21 mouse cellular contexts compared by ENCODE assay signal in the genomic region with DNA sequence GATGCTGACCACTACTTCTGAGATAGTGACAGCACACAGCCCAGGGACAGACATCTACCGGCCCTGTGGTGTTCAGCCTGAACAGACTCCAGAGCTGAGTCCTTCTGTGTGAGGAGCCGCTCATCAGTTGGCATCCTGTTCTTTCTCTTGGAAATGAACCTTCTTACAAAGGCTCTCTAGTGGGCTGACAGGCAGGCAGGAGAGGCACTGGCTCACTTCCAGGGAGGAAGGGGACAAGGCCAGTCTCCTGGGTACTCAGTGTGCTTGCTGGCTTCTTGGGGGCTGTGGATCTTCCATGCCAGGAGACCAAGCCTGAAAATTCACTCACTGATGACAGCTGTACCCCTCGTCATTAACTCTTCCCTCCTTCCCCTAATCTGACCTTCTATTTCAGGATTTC.
"Had no signal": no experiment of that assay in that cellular context is flagged by ENCODE, and none has a peak within 500 bp of the region (broad histone marks: within the 10 kb centered on the region; RNA-seq: fewer than 3 reads in every experiment).

No protein-coding gene starts in this region.

- ATAC-seq: liver, postnatal 0 days had no signal

- H3K27me3 ChIP-seq: limb, embryonic 12.5 days; limb, embryonic 15.5 days; lung, embryonic 15.5 days; neural tube, embryonic 12.5 days; neural tube, embryonic 15.5 days; stomach, embryonic 15.5 days had no signal

- H3K27ac ChIP-seq: limb, embryonic 12.5 days; limb, embryonic 15.5 days; liver, embryonic 14.5 days; lung, embryonic 15.5 days; neural tube, embryonic 12.5 days; neural tube, embryonic 15.5 days; stomach, embryonic 15.5 days had no signal

- H3K9me3 ChIP-seq: limb, embryonic 12.5 days; limb, embryonic 15.5 days; lung, embryonic 15.5 days; neural tube, embryonic 12.5 days; neural tube, embryonic 15.5 days; stomach, embryonic 15.5 days had no signal

- H3K9ac ChIP-seq: limb, embryonic 12.5 days; limb, embryonic 15.5 days; liver, embryonic 14.5 days; liver, postnatal 0 days; lung, embryonic 15.5 days; neural tube, embryonic 12.5 days; neural tube, embryonic 15.5 days; stomach, embryonic 15.5 days had no signal

- H3K4me2 ChIP-seq: limb, embryonic 12.5 days; limb, embryonic 15.5 days; liver, embryonic 11.5 days; lung, embryonic 15.5 days; midbrain, embryonic 11.5 days; neural tube, embryonic 12.5 days; neural tube, embryonic 15.5 days; stomach, embryonic 15.5 days had no signal

- DNase-seq: kidney, adult 18-20 months; kidney, adult 9 months; kidney, postnatal 14 days; kidney, postnatal 4 days; liver, postnatal 0 days; lung, postnatal 14 days; lung, postnatal 4 days; right cerebral cortex, postnatal 25 days; spleen, adult 18-20 months; thymus, adult 2 months; thymus, postnatal 14 days; thymus, postnatal 4 days had no signal

- H3K36me3 ChIP-seq: limb, embryonic 12.5 days; limb, embryonic 15.5 days; neural tube, embryonic 15.5 days; stomach, embryonic 15.5 days had no signal

- H3K4me1 ChIP-seq: neural tube, embryonic 12.5 days; neural tube, embryonic 15.5 days; stomach, embryonic 15.5 days had no signal

- H3K4me3 ChIP-seq: limb, embryonic 12.5 days; limb, embryonic 15.5 days; lung, embryonic 15.5 days; neural tube, embryonic 12.5 days; neural tube, embryonic 15.5 days; stomach, embryonic 15.5 days had no signal
